Mouse (Mus musculus): ENCODE results near the gene Pex11g. TPM values are rescaled to one million over a fixed set of nuclear protein-coding genes. Genes with fewer than 3 reads are reported as not detected.

Pex11g gene
- total and polyA plus RNA-seq, 3 experiments, result 1.1 to 5.0 (median 2.1) TPM

- peaks cover 93% of the 10 kb centered on the region for H3K4me1 ChIP-seq (ENCODE audit: insufficient read depth, low read depth, low read length)
- peaks cover 65% of the 10 kb centered on the region for H3K36me3 ChIP-seq (replicated peaks)
- H3K9me3 ChIP-seq (replicated peaks), result no peaks in the 10 kb centered on the region
- TF ChIP-seq GATA2 (IDR thresholded peaks at IDR 0.05; ENCODE audit: borderline replicate concordance, low read depth, low read length) (no peak), CTCF (IDR thresholded peaks at IDR 0.05; ENCODE audit: low read depth, low read length) (no peak), TAL1 (conservative IDR thresholded peaks at IDR 0.05; ENCODE audit: low read depth, low read length) (no peak), GATA1 (IDR thresholded peaks at IDR 0.05; ENCODE audit: borderline replicate concordance, low read length) (no peak), POLR2AphosphoS5 (IDR thresholded peaks at IDR 0.05; ENCODE audit: insufficient replicate concordance, low read depth, low read length) (no peak)
- DNase-seq (ENCODE audit: low spot score) (no peak), ATAC-seq (ENCODE audit: extremely low read depth, insufficient number of reproducible peaks, low FRiP score, poor library complexity, severe bottlenecking) (no peak)
- H3K27me3 ChIP-seq (ENCODE audit: insufficient read depth, low read length), result no peaks in the 10 kb centered on the region
- peak overlapping the region; percentile 14; the same call in 1 of the 2 replicates for H3K4me3 ChIP-seq (ENCODE audit: low read depth, low read length)
Measured at GRCm38 (mm10) chr8:3415661-3416060, 51.8 kb downstream of the Pex11g start.

DNA sequence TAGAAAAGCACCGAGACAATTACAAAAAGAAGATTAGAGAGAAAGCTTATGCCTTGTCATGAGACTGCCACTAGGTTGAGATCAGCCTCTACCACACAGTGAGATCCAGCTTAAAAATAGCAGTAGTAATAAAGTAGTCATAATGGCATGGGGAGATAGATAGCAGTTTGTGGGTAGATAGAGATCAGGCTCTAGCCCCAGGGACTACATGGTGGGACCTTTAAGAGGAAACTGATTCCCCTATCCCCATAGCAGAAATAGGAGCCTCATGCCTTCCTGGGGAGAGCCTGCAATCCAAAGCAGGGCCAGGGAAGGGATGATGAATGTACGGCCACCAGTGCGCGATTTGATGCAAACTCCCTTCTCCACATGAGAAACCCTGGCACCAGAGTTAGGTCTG lies 52.2 kb downstream of the Pex11g start:
- Histone ChIP-seq H3K27me3 (ENCODE audit: insufficient read depth, low read length) (no peaks in the 10 kb centered on the region), H3K4me1 (ENCODE audit: insufficient read depth, low read depth, low read length) (peaks cover 93% of the 10 kb centered on the region), H3K4me3 (ENCODE audit: low read depth, low read length) (peak overlapping the region; percentile 40; the same call in 1 of the 2 replicates), H3K9me3 (replicated peaks) (no peaks in the 10 kb centered on the region), H3K36me3 (replicated peaks) (peaks cover 64% of the 10 kb centered on the region)
- ATAC-seq (ENCODE audit: extremely low read depth, insufficient number of reproducible peaks, low FRiP score, poor library complexity, severe bottlenecking), result peak; percentile 59
- peak; percentile 35 for DNase-seq (ENCODE audit: low spot score)
- TF ChIP-seq CTCF (IDR thresholded peaks at IDR 0.05; ENCODE audit: low read depth, low read length) (no peak), TAL1 (conservative IDR thresholded peaks at IDR 0.05; ENCODE audit: low read depth, low read length) (peak; percentile 66)

DNA sequence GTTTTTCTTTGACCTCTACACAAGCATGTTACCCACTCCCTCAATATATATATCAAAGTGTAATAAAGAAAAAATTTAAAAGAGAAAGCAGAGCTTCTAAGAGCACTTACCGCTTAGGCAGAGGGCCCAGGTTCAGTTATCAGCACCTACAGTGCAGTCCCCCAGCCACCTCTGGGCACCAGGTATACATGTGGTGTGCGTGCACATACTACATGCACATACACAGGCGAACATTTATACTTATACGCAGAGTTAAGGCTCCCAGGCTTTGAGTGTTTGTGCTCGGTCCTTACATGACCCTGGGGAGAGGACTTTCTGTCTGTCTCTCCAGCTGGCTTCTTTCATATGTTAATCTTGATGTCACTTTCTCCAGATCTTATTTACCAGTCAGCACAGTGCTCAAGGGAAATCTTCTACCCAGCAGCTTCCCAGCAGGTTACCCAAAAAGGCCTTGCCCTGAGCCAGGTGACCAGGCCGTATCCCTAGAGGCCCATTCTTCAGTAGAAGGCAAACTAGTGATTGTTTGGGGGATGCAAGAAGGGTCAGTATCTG lies 52.8 kb downstream of the Pex11g start:
- Histone ChIP-seq H3K4me3 (ENCODE audit: low read depth, low read length) (peak overlapping the region; percentile 49; the same call in 1 of the 2 replicates), H3K4me1 (ENCODE audit: insufficient read depth, low read depth, low read length) (peaks cover 91% of the 10 kb centered on the region), H3K27me3 (ENCODE audit: insufficient read depth, low read length) (no peaks in the 10 kb centered on the region), H3K36me3 (replicated peaks) (peaks cover 60% of the 10 kb centered on the region), H3K9me3 (replicated peaks) (no peaks in the 10 kb centered on the region)
- ATAC-seq (ENCODE audit: extremely low read depth, insufficient number of reproducible peaks, low FRiP score, poor library complexity, severe bottlenecking) (no peak), DNase-seq (ENCODE audit: low spot score) (no peak)
- TF ChIP-seq GATA1 (IDR thresholded peaks at IDR 0.05; ENCODE audit: borderline replicate concordance, low read length) (no peak), POLR2AphosphoS5 (IDR thresholded peaks at IDR 0.05; ENCODE audit: insufficient replicate concordance, low read depth, low read length) (no peak), CTCF (IDR thresholded peaks at IDR 0.05; ENCODE audit: low read depth, low read length) (no peak)

GRCm38 (mm10) chr8:3412816-3413215 lies 54.7 kb downstream of the Pex11g start:
- Histone ChIP-seq H3K27me3 (ENCODE audit: insufficient read depth, low read length) (no peaks in the 10 kb centered on the region), H3K4me3 (ENCODE audit: low read depth, low read length) (no peak overlapping the region; the same call in 1 of the 2 replicates), H3K9me3 (replicated peaks) (no peaks in the 10 kb centered on the region), H3K4me1 (ENCODE audit: insufficient read depth, low read depth, low read length) (peaks cover 93% of the 10 kb centered on the region), H3K36me3 (replicated peaks) (peaks cover 56% of the 10 kb centered on the region)
- DNase-seq (ENCODE audit: low spot score) (no peak), ATAC-seq (ENCODE audit: extremely low read depth, insufficient number of reproducible peaks, low FRiP score, poor library complexity, severe bottlenecking) (no peak)
- TF ChIP-seq POLR2AphosphoS5 (IDR thresholded peaks at IDR 0.05; ENCODE audit: insufficient replicate concordance, low read depth, low read length), result no peak
- no peak for TF ChIP-seq GATA2 (IDR thresholded peaks at IDR 0.05; ENCODE audit: borderline replicate concordance, low read depth, low read length)
- no peak for TF ChIP-seq GATA1 (IDR thresholded peaks at IDR 0.05; ENCODE audit: borderline replicate concordance, low read length)
- no peak for TF ChIP-seq CTCF (IDR thresholded peaks at IDR 0.05; ENCODE audit: low read depth, low read length)
- TF ChIP-seq TAL1 (conservative IDR thresholded peaks at IDR 0.05; ENCODE audit: low read depth, low read length), result no peak

DNA sequence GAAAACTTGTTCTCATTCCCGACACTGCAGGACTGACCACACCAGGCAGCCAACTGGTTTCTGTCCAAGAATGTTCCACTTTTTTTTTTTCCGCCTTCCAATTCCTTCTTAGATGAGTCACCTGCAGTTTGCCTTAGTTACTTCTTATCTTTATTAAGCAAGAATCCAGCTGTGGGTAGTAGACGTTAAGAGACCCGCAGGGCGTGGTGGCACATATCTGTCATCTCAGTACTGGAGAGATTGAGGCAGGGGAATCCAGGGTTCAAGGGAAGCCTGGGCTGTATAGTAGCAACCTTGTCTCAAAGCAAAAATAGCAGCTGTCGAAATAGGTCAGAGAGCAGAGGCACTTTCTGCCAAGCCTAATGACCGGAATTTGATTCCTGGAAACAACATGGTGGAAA lies 55.6 kb downstream of the Pex11g start:
- H3K9me3 ChIP-seq (replicated peaks), result no peaks in the 10 kb centered on the region
- no peak overlapping the region; the same call in 1 of the 2 replicates for H3K4me3 ChIP-seq (ENCODE audit: low read depth, low read length)
- peak; percentile 70 for ATAC-seq (ENCODE audit: extremely low read depth, insufficient number of reproducible peaks, low FRiP score, poor library complexity, severe bottlenecking)
- H3K4me1 ChIP-seq (ENCODE audit: insufficient read depth, low read depth, low read length), result peaks cover 93% of the 10 kb centered on the region
- peaks cover 59% of the 10 kb centered on the region for H3K36me3 ChIP-seq (replicated peaks)
- TF ChIP-seq CTCF (IDR thresholded peaks at IDR 0.05; ENCODE audit: low read depth, low read length), result no peak
- peak; percentile 80 for TF ChIP-seq TAL1 (conservative IDR thresholded peaks at IDR 0.05; ENCODE audit: low read depth, low read length)
- H3K27me3 ChIP-seq (ENCODE audit: insufficient read depth, low read length), result no peaks in the 10 kb centered on the region
- DNase-seq (ENCODE audit: low spot score), result peak; percentile 57

DNA sequence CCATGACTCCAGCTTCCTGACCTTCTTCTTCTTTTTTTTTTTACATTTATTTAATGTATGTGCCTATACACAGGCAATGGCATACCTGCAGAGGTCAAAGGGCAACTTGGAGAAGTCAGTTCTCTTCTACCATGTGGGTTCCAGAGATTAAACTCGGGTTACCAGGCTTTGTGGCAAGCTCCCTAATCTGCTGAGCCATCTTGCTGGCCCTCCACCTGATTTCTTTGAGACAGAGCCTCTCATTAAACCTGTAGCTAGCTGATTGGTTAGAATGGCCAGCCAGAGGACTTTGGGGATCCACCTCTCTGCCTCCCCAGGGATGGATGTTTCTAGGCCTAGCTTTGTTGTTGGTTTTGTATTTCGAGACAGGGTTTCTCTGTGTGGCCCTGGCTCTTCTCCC lies 56.4 kb downstream of the Pex11g start:
- Histone ChIP-seq H3K9me3 (replicated peaks) (no peaks in the 10 kb centered on the region), H3K4me3 (ENCODE audit: low read depth, low read length) (peak overlapping the region; percentile 35; the same call in 1 of the 2 replicates), H3K36me3 (replicated peaks) (peaks cover 59% of the 10 kb centered on the region), H3K27me3 (ENCODE audit: insufficient read depth, low read length) (no peaks in the 10 kb centered on the region), H3K4me1 (ENCODE audit: insufficient read depth, low read depth, low read length) (peaks cover 92% of the 10 kb centered on the region)
- DNase-seq (ENCODE audit: low spot score) (peak; percentile 48), ATAC-seq (ENCODE audit: extremely low read depth, insufficient number of reproducible peaks, low FRiP score, poor library complexity, severe bottlenecking) (peak; percentile 16)
- TF ChIP-seq TAL1 (conservative IDR thresholded peaks at IDR 0.05; ENCODE audit: low read depth, low read length) (peak; percentile 87), CTCF (IDR thresholded peaks at IDR 0.05; ENCODE audit: low read depth, low read length) (no peak)

DNA sequence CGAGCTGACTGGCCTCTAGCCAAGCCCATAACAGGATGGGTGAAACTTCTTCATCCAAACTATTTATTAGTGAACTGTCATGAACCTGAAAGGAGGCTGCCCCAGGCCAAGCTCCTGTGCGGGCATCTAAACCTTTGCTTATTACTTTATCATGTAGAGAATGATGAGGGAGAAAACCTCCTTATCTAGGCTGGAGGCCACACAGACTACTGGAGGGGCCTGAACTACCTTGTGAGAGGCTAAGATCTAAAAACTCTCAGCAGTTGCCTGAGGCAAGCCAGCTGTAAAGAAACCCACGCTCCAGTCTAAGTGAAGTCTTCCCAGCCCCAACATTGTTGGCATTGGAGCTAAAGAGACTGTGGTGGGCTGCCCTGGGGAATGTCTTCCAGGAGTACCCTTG lies 60.1 kb downstream of the Pex11g start:
- Histone ChIP-seq H3K9me3 (replicated peaks) (no peaks in the 10 kb centered on the region), H3K36me3 (replicated peaks) (peaks cover 70% of the 10 kb centered on the region), H3K4me3 (ENCODE audit: low read depth, low read length) (no peak overlapping the region), H3K4me1 (ENCODE audit: insufficient read depth, low read depth, low read length) (peaks cover 76% of the 10 kb centered on the region), H3K27me3 (ENCODE audit: insufficient read depth, low read length) (no peaks in the 10 kb centered on the region)
- ATAC-seq (ENCODE audit: extremely low read depth, insufficient number of reproducible peaks, low FRiP score, poor library complexity, severe bottlenecking) (no peak), DNase-seq (ENCODE audit: low spot score) (no peak)
- no peak for TF ChIP-seq TAL1 (conservative IDR thresholded peaks at IDR 0.05; ENCODE audit: low read depth, low read length)
- no peak for TF ChIP-seq POLR2AphosphoS5 (IDR thresholded peaks at IDR 0.05; ENCODE audit: insufficient replicate concordance, low read depth, low read length)
- no peak for TF ChIP-seq CTCF (IDR thresholded peaks at IDR 0.05; ENCODE audit: low read depth, low read length)
- TF ChIP-seq GATA2 (IDR thresholded peaks at IDR 0.05; ENCODE audit: borderline replicate concordance, low read depth, low read length), result no peak
- TF ChIP-seq GATA1 (IDR thresholded peaks at IDR 0.05; ENCODE audit: borderline replicate concordance, low read length), result no peak

Other genes with a start within 250 kb of the Pex11g start
- gene Insr, start 188.1 kb downstream of the Pex11g start, total RNA-seq (2014; fragmentation: Nextera tagmentation), result 2.1 TPM in 1 of 2 replicates, not detected in the other
- 0.23 and 0.38 TPM in 2 replicates for gene Insr, start 188.1 kb downstream of the Pex11g start, total RNA-seq (2017)
- 0.02 TPM in 2 replicates for gene Insr, start 188.1 kb downstream of the Pex11g start, polyA plus RNA-seq (2012)
- 0.24 TPM in 1 of 2 replicates, not detected in the other for gene A430078G23Rik, start 114.3 kb downstream of the Pex11g start, total RNA-seq (2014; fragmentation: Nextera tagmentation)
- gene A430078G23Rik, start 114.3 kb downstream of the Pex11g start, total RNA-seq (2017), result 0.44 and 0.46 TPM in 2 replicates
- gene A430078G23Rik, start 114.3 kb downstream of the Pex11g start, polyA plus RNA-seq (2012), result 0.15 and 0.20 TPM in 2 replicates
- gene Arhgef18, start 74.7 kb downstream of the Pex11g start, total RNA-seq (2014; fragmentation: Nextera tagmentation), result 13.0 and 13.1 TPM in 2 replicates
- gene Arhgef18, start 74.7 kb downstream of the Pex11g start, total RNA-seq (2017), result 12.4 and 13.3 TPM in 2 replicates
- gene Arhgef18, start 74.7 kb downstream of the Pex11g start, polyA plus RNA-seq (2012), result 37.6 and 47.7 TPM in 2 replicates
- gene Tex45, start 3.2 kb upstream of the Pex11g start, total RNA-seq (2014; fragmentation: Nextera tagmentation), result not detected in 2 replicates
- 0.11 TPM in 1 of 2 replicates, not detected in the other for gene Tex45, start 3.2 kb upstream of the Pex11g start, total RNA-seq (2017)
- not detected in 2 replicates for gene Tex45, start 3.2 kb upstream of the Pex11g start, polyA plus RNA-seq (2012)
- 25.7 and 26.6 TPM in 2 replicates for gene Zfp358, start 25.5 kb upstream of the Pex11g start, total RNA-seq (2014; fragmentation: Nextera tagmentation)
- 6.6 and 7.4 TPM in 2 replicates for gene Zfp358, start 25.5 kb upstream of the Pex11g start, total RNA-seq (2017)
- gene Zfp358, start 25.5 kb upstream of the Pex11g start, polyA plus RNA-seq (2012), result 19.2 and 22.7 TPM in 2 replicates
- 42.4 and 43.6 TPM in 2 replicates for gene Mcoln1, start 32.8 kb upstream of the Pex11g start, total RNA-seq (2014; fragmentation: Nextera tagmentation)
- 41.5 and 46.9 TPM in 2 replicates for gene Mcoln1, start 32.8 kb upstream of the Pex11g start, total RNA-seq (2017)
- 144 and 171 TPM in 2 replicates for gene Mcoln1, start 32.8 kb upstream of the Pex11g start, polyA plus RNA-seq (2012)
- gene Pnpla6, start 47.7 kb upstream of the Pex11g start, total RNA-seq (2014; fragmentation: Nextera tagmentation), result 39.8 and 61.5 TPM in 2 replicates
- 33.9 and 34.3 TPM in 2 replicates for gene Pnpla6, start 47.7 kb upstream of the Pex11g start, total RNA-seq (2017)
- gene Pnpla6, start 47.7 kb upstream of the Pex11g start, polyA plus RNA-seq (2012), result 21.4 and 25.1 TPM in 2 replicates
- not detected in 2 replicates for gene C330021F23Rik, start 100.3 kb upstream of the Pex11g start, total RNA-seq (2014; fragmentation: Nextera tagmentation)
- 0.49 and 1.2 TPM in 2 replicates for gene C330021F23Rik, start 100.3 kb upstream of the Pex11g start, total RNA-seq (2017)
- not detected in 2 replicates for gene C330021F23Rik, start 100.3 kb upstream of the Pex11g start, polyA plus RNA-seq (2012)
- gene Camsap3, start 119.6 kb upstream of the Pex11g start, total RNA-seq (2014; fragmentation: Nextera tagmentation), result not detected in 2 replicates
- not detected in 2 replicates for gene Camsap3, start 119.6 kb upstream of the Pex11g start, total RNA-seq (2017)
- not detected in 2 replicates for gene Camsap3, start 119.6 kb upstream of the Pex11g start, polyA plus RNA-seq (2012)
- 35.4 and 38.8 TPM in 2 replicates for gene Xab2, start 153.6 kb upstream of the Pex11g start, total RNA-seq (2014; fragmentation: Nextera tagmentation)
- 47.1 and 48.4 TPM in 2 replicates for gene Xab2, start 153.6 kb upstream of the Pex11g start, total RNA-seq (2017)
- gene Xab2, start 153.6 kb upstream of the Pex11g start, polyA plus RNA-seq (2012), result 47.9 and 48.9 TPM in 2 replicates
- 25.8 and 52.9 TPM in 2 replicates for gene Pet100, start 153.9 kb upstream of the Pex11g start, total RNA-seq (2014; fragmentation: Nextera tagmentation)
- 116 and 136 TPM in 2 replicates for gene Pet100, start 153.9 kb upstream of the Pex11g start, total RNA-seq (2017)
- gene Pet100, start 153.9 kb upstream of the Pex11g start, polyA plus RNA-seq (2012), result 17.7 and 22.2 TPM in 2 replicates
- not detected in 2 replicates for gene Pcp2, start 157.9 kb upstream of the Pex11g start, total RNA-seq (2014; fragmentation: Nextera tagmentation)
- 0.38 TPM in 1 of 2 replicates, not detected in the other for gene Pcp2, start 157.9 kb upstream of the Pex11g start, total RNA-seq (2017)
- gene Pcp2, start 157.9 kb upstream of the Pex11g start, polyA plus RNA-seq (2012), result not detected in 2 replicates
- 224 and 287 TPM in 2 replicates for gene Stxbp2, start 163.3 kb upstream of the Pex11g start, total RNA-seq (2014; fragmentation: Nextera tagmentation)
- gene Stxbp2, start 163.3 kb upstream of the Pex11g start, total RNA-seq (2017), result 181 and 203 TPM in 2 replicates
- gene Stxbp2, start 163.3 kb upstream of the Pex11g start, polyA plus RNA-seq (2012), result 399 and 514 TPM in 2 replicates
- not detected in 2 replicates for gene Retn, start 188.1 kb upstream of the Pex11g start, total RNA-seq (2014; fragmentation: Nextera tagmentation)
- gene Retn, start 188.1 kb upstream of the Pex11g start, total RNA-seq (2017), result not detected in 2 replicates
- not detected in 2 replicates for gene Retn, start 188.1 kb upstream of the Pex11g start, polyA plus RNA-seq (2012)
- gene Mcemp1, start 198.1 kb upstream of the Pex11g start, total RNA-seq (2014; fragmentation: Nextera tagmentation), result not detected in 2 replicates
- 0.11 TPM in 1 of 2 replicates, not detected in the other for gene Mcemp1, start 198.1 kb upstream of the Pex11g start, total RNA-seq (2017)
- not detected in 2 replicates for gene Mcemp1, start 198.1 kb upstream of the Pex11g start, polyA plus RNA-seq (2012)
- gene Fcor, start 204.7 kb upstream of the Pex11g start, total RNA-seq (2014; fragmentation: Nextera tagmentation), result not detected in 2 replicates
- gene Fcor, start 204.7 kb upstream of the Pex11g start, total RNA-seq (2017), result not detected in 2 replicates
- gene Fcor, start 204.7 kb upstream of the Pex11g start, polyA plus RNA-seq (2012), result not detected in 2 replicates
- gene Trappc5, start 208.6 kb upstream of the Pex11g start, total RNA-seq (2014; fragmentation: Nextera tagmentation), result 12.9 and 15.5 TPM in 2 replicates
- 22.3 and 24.4 TPM in 2 replicates for gene Trappc5, start 208.6 kb upstream of the Pex11g start, total RNA-seq (2017)
- 16.5 and 20.2 TPM in 2 replicates for gene Trappc5, start 208.6 kb upstream of the Pex11g start, polyA plus RNA-seq (2012)
- gene Fcer2a, start 226.5 kb upstream of the Pex11g start, total RNA-seq (2014; fragmentation: Nextera tagmentation), result not detected in 2 replicates
- 0.06 TPM in 1 of 2 replicates, not detected in the other for gene Fcer2a, start 226.5 kb upstream of the Pex11g start, total RNA-seq (2017)
- not detected in 2 replicates for gene Fcer2a, start 226.5 kb upstream of the Pex11g start, polyA plus RNA-seq (2012)

Data from G1E (cell line).